Mouse (Mus musculus) right cerebral cortex, postnatal 4 days (tissue): ENCODE results near the gene Slc39a3.
A peak's percentile ranks its signal among the peaks of the same experiment; 100 is the strongest.
"Not testable (repeated sequence)": the region's sequence is repeated elsewhere in the genome, so short reads cannot be mapped to it uniquely, and the experiment has no call there.

ENCODE experiments used
- DNase-seq: peaks from one replicate; pipeline ENCODE4 v3.0.0-alpha.2; 2022

The Slc39a3 gene

GRCm38 (mm10) chr10:81045246-81045645 lies 8.0 kb upstream of the Slc39a3 start:
- not testable (repeated sequence) for DNase-seq

- peak; percentile 78 for DNase-seq
Observed at GRCm38 (mm10) chr10:81041458-81042175, 4.4 kb upstream of the Slc39a3 start.

GRCm38 (mm10) chr10:81036251-81036650 lies 975 bp downstream of the Slc39a3 start:
- DNase-seq: no peak

- DNase-seq: no peak
Observed at GRCm38 (mm10) chr10:81033586-81033985, 3.6 kb downstream of the Slc39a3 start.

GRCm38 (mm10) chr10:81029031-81029430 lies 8.2 kb downstream of the Slc39a3 start:
- no peak for DNase-seq

GRCm38 (mm10) chr10:81028219-81028618 lies 9.0 kb downstream of the Slc39a3 start:
- DNase-seq: no peak

GRCm38 (mm10) chr10:81027331-81027730 lies 9.9 kb downstream of the Slc39a3 start:
- no peak for DNase-seq

- no peak for DNase-seq
Observed at GRCm38 (mm10) chr10:81026857-81027256, 10.4 kb downstream of the Slc39a3 start.

GRCm38 (mm10) chr10:81025639-81026275 lies 11.5 kb downstream of the Slc39a3 start, which contains the start of gene Diras1:
Gene Diras1, minus strand, starts transcription at chr10:81025662.
- no peak for DNase-seq

GRCm38 (mm10) chr10:81025047-81025621 lies 12.1 kb downstream of the Slc39a3 start:
- peak; percentile 36 for DNase-seq

- no peak for DNase-seq
Observed at GRCm38 (mm10) chr10:81024346-81024937, 12.8 kb downstream of the Slc39a3 start.

GRCm38 (mm10) chr10:81022744-81023143 lies 14.5 kb downstream of the Slc39a3 start:
- DNase-seq: peak; percentile 33

GRCm38 (mm10) chr10:81021547-81022110 lies 15.6 kb downstream of the Slc39a3 start:
- no peak for DNase-seq

- DNase-seq: no peak
Observed at GRCm38 (mm10) chr10:81020207-81020606, 17.0 kb downstream of the Slc39a3 start.

GRCm38 (mm10) chr10:81019687-81020086 lies 17.5 kb downstream of the Slc39a3 start:
- no peak for DNase-seq

- peak; percentile 69 for DNase-seq
Observed at GRCm38 (mm10) chr10:81018326-81018725, 18.9 kb downstream of the Slc39a3 start.

- peak; percentile 62 for DNase-seq
Observed at GRCm38 (mm10) chr10:81016645-81017044, 20.6 kb downstream of the Slc39a3 start.

- DNase-seq: no peak
Observed at GRCm38 (mm10) chr10:81015666-81016065, 21.6 kb downstream of the Slc39a3 start.

- DNase-seq: peak; percentile 97
Observed at GRCm38 (mm10) chr10:81014393-81015384, 22.5 kb downstream of the Slc39a3 start, which contains the start of gene Gng7. Gene Gng7, minus strand, starts transcription at chr10:81014945.

GRCm38 (mm10) chr10:81010851-81011250 lies 26.4 kb downstream of the Slc39a3 start:
- peak; percentile 55 for DNase-seq

GRCm38 (mm10) chr10:81007240-81007639 lies 30.0 kb downstream of the Slc39a3 start:
- DNase-seq: no peak
